Mouse (Mus musculus): ENCODE results near the gene Pappa.

The Pappa gene

GRCm38 (mm10) chr4:65272295-65272694 is 148.3 kb downstream of the Pappa start:
- DNase-seq (ENCODE audit: low read depth, low spot score): no peak

DNA sequence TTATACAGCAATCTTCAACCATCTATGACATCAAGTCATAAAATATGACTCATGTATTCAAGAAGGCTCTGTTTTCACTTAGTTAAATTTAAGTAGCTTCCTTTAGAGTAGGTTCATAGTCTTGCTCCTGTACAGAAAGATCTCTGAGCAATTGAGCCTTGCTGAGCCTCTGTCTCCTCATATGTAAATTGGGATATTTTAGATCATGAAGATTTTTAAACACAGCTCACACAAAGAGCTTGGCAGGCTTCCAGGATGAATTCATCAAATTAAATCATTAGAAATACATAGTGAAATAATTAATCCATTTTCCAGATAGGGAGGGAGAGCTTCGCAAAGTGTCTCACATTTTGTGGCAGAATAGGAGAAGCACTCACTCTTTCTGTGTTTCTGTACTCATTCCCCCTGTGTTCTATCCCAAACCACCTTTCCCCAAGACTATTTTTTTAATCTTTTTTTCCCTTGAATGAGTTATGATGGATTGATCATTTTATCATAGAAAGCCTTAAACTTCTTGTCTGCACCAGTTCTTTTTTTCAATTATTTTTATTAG is 149.4 kb downstream of the Pappa start:
- DNase-seq (ENCODE audit: low read depth, low spot score): no peak

DNA sequence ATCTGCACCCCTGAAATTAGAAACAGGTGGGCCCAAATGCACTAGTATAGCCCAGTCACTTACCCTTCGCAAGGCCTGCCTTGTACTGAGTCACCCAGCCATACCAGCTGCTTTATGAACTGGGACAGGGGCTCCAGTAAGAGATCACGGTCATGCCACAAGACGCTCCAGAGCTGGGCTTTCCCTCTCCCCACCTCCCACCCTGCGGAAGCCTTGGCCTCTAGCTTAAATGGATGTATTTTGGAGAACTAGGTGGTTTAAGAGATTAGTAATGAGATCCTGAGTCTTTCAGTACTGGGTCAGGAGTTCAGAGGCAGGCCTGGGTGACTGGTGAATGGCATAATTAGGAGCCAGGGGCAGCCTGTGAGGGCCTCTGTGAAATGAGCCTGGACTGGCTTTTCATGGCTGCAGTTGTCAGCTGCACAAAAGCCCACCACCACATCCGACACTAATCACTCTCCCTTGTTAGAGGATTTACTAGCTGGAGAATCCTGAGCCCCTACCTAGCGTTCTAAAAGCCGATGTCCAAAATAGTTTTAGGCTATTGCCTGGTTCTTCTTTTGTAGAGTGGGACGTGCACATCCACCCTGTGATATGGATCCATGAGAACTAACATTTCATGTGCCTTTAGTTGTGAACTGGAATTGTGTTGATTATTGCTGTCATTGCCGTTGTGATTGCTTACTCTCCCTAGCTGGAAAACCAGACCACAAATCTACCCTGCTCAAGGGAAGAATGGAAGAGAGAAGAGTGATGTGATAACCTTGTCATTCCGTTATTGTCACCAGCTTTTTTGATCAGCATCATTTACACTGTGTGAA is 154.7 kb downstream of the Pappa start:
- no peak for DNase-seq (ENCODE audit: low read depth, low spot score)

- no peak for DNase-seq (ENCODE audit: low read depth, low spot score)
Measured at GRCm38 (mm10) chr4:65279272-65279653, 155.3 kb downstream of the Pappa start.

DNA sequence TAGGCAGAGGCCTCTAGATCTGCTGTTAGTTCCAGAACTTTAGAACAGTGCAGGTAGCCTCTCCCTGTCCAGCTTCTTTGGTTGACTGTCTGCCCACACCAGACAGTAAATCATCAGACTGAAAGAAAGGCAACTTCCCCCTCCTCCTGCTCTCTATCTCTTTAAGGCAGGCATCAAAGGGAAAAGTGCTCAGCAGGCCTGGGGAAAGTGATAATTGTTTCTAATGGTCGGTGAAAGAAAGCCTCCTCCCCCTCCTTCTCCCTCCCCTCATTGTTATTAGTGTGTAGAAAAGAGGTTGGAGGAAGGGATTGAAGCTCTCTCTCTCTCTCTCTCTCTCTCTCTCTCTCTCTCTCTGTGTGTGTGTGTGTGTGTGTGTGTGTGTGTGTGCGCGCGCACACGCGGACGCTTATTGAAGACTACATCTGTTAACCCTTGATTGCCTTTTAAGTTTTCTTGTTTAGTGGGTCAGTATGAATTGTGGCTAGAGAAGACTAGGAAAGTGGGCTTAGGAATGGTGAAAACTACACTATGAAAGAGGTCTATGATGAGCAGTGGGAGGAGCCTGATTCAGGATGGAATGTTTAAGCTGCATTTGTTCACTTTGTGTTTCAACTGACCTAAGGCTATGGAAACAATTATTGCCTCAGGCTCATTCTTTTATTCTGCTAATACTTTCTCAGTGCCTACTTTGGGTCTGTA is 156.2 kb downstream of the Pappa start:
- peak; percentile 11 for DNase-seq (ENCODE audit: low read depth, low spot score)

DNA sequence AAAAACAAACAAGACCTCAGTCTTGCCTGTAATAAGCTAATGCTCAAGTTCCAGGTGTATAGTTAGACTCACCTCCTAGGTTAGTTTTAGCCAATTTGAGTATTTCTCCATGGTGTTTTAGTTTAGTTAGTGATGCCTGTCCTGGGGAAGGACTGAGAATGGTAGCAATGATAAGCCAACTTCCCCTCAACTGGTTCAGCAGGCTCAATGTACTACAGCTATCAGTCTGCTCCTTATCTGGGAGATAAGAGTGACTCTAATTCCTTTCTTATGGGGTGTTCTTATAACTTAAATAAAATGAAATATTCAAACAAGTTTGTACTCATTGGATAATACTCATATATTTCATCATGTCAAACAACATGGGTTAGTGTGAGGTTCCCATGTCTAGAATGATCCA is 156.9 kb downstream of the Pappa start:
- no peak for DNase-seq (ENCODE audit: low read depth, low spot score)

GRCm38 (mm10) chr4:65283611-65284010 is 159.6 kb downstream of the Pappa start:
- DNase-seq (ENCODE audit: low read depth, low spot score): no peak

DNA sequence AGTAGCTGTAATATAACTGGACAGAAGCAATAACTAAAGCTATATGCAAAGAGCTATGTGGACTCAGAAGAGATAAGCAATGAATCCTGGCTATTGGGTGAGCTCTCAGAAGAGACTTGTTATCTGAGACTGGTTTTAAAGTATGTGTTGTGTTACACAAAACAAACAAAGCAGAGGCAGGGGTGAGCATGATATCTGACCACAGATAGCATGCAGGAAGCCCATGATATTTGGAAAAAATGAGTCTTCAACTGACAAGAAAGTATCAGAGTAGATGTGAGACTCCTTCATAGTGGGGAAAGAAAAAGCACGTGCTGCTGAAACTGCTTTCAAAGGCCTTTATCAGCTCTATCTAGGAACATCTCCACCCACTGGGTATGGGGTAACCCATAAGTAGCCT is 161.2 kb downstream of the Pappa start:
- DNase-seq (ENCODE audit: low read depth, low spot score): no peak

- DNase-seq (ENCODE audit: low read depth, low spot score): no peak
Measured at GRCm38 (mm10) chr4:65289247-65289646, 165.3 kb downstream of the Pappa start.

GRCm38 (mm10) chr4:65295741-65296140 is 171.8 kb downstream of the Pappa start:
- DNase-seq (ENCODE audit: low read depth, low spot score): peak; percentile 4

DNA sequence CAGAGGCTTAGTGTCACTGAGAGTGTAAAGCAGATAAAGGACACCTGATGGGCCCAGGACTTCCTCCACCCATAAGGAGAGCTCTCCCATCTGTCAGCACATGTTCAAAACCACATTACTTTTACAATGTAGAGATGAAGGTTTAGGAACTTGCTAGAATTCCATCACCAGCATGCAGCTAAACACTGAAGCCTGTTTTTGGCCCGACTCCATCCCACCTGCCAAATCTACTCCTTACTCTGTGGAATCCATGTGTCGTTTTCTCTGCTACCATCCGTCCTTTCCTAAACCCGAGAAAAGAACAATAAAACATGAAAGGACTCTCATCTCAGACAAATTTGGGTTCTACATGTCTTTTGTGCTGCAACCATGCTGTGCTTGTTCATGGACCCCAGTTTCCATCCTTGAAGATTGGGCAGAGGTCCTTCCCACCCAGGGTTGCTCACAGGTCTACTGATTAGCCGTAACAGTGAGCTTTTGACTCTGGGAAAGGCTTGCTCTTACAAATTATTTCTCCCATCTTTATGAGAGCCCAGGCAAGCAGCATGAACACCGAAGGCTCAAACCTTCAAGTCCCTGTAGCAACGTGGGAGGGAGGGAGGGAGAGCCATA is 172.5 kb downstream of the Pappa start:
- DNase-seq (ENCODE audit: low read depth, low spot score): no peak

DNA sequence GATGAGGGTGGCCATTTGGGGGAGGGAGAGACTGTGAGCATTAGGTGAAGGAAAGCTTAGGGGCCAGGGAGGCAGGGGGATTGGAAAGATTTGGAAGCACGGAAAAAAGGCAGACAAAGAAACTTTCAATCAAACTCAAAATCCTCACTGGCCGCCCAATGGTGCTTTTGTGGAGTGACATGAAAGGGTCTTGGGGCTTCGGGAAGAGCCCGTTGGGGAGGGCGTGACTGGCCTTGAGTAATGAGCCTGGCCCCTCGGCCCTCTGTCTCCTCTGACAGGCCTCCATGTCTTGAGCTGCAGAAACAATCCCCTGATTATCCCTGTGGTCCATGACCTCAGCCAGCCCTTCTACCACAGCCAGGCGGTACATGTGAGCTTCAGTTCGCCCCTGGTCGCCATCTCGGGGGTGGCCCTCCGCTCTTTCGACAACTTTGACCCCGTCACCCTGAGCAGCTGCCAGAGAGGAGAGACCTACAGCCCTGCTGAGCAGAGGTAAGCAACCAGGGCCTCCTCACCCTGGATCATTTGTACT is 173.1 kb downstream of the Pappa start:
- no peak for DNase-seq (ENCODE audit: low read depth, low spot score)

- DNase-seq (ENCODE audit: low read depth, low spot score): no peak
Measured at GRCm38 (mm10) chr4:65298212-65299181, 174.5 kb downstream of the Pappa start.

- no peak for DNase-seq (ENCODE audit: low read depth, low spot score)
Measured at GRCm38 (mm10) chr4:65299365-65299764, 175.4 kb downstream of the Pappa start.

GRCm38 (mm10) chr4:65300431-65300830 is 176.5 kb downstream of the Pappa start:
- no peak for DNase-seq (ENCODE audit: low read depth, low spot score)

DNA sequence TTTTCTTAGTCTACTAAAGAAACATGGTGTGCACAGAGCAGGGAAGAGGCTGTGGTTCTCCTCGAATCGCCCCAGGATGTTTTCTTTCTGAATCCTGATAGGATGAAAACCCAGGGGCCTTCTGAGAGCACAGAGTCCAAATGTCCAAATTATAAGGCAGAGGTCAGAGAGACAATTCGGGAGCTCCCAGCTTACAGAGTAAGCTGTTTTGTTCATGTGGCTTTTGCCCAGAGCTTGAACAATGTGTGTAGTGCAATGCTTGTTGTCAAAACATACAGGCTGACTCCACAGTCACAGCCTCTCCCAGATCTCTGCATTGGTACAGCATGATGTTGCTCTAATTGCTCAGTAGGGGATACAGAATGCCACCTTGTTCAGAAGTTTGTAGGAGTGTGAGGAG is 178.7 kb downstream of the Pappa start:
- no peak for DNase-seq (ENCODE audit: low read depth, low spot score)

DNA sequence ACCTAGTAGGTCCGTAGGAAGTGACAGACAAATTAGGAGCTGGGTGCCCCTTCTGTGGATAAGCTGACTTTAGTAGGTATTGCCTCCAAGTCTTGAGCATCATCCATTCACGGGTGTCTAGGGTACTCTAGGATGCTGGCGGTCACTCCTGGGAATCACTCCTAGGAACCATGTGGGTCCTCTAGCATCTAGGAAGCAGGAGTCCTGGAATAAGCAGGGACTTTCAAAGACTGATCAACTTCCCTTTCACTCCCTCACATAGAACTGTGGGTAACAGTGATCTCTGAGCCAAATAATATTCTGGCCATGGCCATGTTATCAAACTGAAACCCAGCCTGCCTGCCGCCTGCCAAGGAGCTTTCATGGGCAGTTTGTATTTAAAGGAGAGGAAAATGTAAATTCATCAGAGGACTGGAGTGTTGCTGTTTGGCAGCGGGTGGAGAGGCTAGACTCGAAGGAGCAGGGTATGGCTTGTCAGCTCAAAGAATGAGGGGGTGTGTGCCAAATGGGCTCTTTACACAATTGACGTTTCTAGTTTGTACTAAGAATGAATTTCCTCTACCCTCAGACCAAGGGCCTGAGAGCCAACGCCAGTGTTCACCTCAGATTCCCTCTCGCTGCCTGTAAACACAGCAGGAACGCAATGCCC is 194.0 kb downstream of the Pappa start:
- no peak for DNase-seq (ENCODE audit: low read depth, low spot score)

- no peak for DNase-seq (ENCODE audit: low read depth, low spot score)
Measured at GRCm38 (mm10) chr4:65321340-65321739, 197.4 kb downstream of the Pappa start.

DNA sequence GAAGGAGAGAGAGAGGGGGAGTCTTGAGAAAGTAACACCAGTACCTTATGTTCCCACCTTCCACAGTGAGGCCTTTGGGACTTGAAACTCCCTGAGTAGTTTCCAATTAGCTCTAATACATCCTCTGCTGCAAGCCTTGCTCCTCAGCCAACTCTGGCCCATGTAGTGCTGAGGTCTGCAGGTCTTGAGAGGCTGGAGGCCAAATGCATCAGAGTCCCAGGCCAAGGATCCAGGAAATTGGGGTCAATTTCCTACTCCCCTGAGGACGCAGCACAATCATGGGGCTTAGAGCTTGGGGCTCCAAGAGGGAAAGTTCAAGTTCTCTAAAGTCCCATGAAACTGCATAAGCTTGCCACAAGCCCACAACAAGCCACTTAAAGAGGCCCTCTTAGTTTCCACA is 198.0 kb downstream of the Pappa start:
- DNase-seq (ENCODE audit: low read depth, low spot score): no peak

GRCm38 (mm10) chr4:65325816-65326215 is 201.8 kb downstream of the Pappa start:
- DNase-seq (ENCODE audit: low read depth, low spot score): no peak

All from ES-CJ7 (cell line).